Mouse (Mus musculus): ENCODE data around the gene Ric1. TPM values are rescaled to one million over a fixed set of nuclear protein-coding genes. Genes with fewer than 3 reads are reported as not detected.

Ric1 gene
- total and polyA plus RNA-seq, 3 experiments: 41.0 to 77.2 (median 54.2) TPM

GRCm38 (mm10) chr19:29498842-29499456 is 23.1 kb upstream of the Ric1 start:
- Histone ChIP-seq H3K27ac (ENCODE audit: control insufficient read depth, low read depth, low read length) (peak overlapping the region; percentile 78), H3K4me1 (ENCODE audit: control insufficient read depth in 1 of 2, insufficient read depth in 2 of 2, low read length in 2 of 2) (peaks cover 17 to 24% of the 10 kb centered on the region in 2 experiments), H3K79me2 (ENCODE audit: control insufficient read depth, insufficient read depth, low read length, poor library complexity) (no peaks in the 10 kb centered on the region), H3K9ac (ENCODE audit: control insufficient read depth, low read depth, low read length, poor library complexity, severe bottlenecking) (no peak overlapping the region), H3K36me3 (ENCODE audit: control insufficient read depth in 1 of 2, insufficient read depth in 2 of 2, low read length in 2 of 2) (peaks cover 0 to 27% of the 10 kb centered on the region in 2 experiments; a peak in 2 of 4 replicates), H3K27me3 (ENCODE audit: control insufficient read depth in 1 of 2, insufficient read depth in 2 of 2, low read length in 2 of 2) (no peaks in the 10 kb centered on the region), H3K9me3 (replicated peaks; ENCODE audit: insufficient read depth, low read length) (no peaks in the 10 kb centered on the region), H3K4me3 (ENCODE audit: control insufficient read depth in 1 of 2, insufficient read depth in 1 of 2, low read depth in 2 of 2, low read length in 2 of 2) (no peak overlapping the region)
- TF ChIP-seq GATA1 (IDR thresholded peaks at IDR 0.05; ENCODE audit: low read depth, low read length) (peak; percentile 72), MYC (IDR thresholded peaks at IDR 0.05; ENCODE audit: low read depth, low read length) (no peak)
- peak; percentile 68 for DNase-seq (ENCODE audit: low read depth, low spot score)

- Histone ChIP-seq H3K27ac (ENCODE audit: control insufficient read depth, low read depth, low read length) (no peak overlapping the region), H3K27me3 (ENCODE audit: control insufficient read depth in 1 of 2, insufficient read depth in 2 of 2, low read length in 2 of 2) (no peaks in the 10 kb centered on the region), H3K4me1 (ENCODE audit: control insufficient read depth in 1 of 2, insufficient read depth in 2 of 2, low read length in 2 of 2) (peaks cover 17 to 32% of the 10 kb centered on the region in 2 experiments), H3K36me3 (ENCODE audit: control insufficient read depth in 1 of 2, insufficient read depth in 2 of 2, low read length in 2 of 2) (peaks cover 0 to 36% of the 10 kb centered on the region in 2 experiments; a peak in 2 of 4 replicates), H3K79me2 (ENCODE audit: control insufficient read depth, insufficient read depth, low read length, poor library complexity) (no peaks in the 10 kb centered on the region), H3K9me3 (replicated peaks; ENCODE audit: insufficient read depth, low read length) (no peaks in the 10 kb centered on the region), H3K4me3 (ENCODE audit: control insufficient read depth in 1 of 2, insufficient read depth in 1 of 2, low read depth in 2 of 2, low read length in 2 of 2) (no peak overlapping the region), H3K9ac (ENCODE audit: control insufficient read depth, low read depth, low read length, poor library complexity, severe bottlenecking) (no peak overlapping the region)
- TF ChIP-seq NELFE (IDR thresholded peaks at IDR 0.05; ENCODE audit: low read depth, low read length) (no peak), ETS1 (IDR thresholded peaks at IDR 0.05; ENCODE audit: low read depth, low read length) (no peak), POLR2AphosphoS2 (IDR thresholded peaks at IDR 0.05; ENCODE audit: low read length) (no peak), USF1 (IDR thresholded peaks at IDR 0.05; ENCODE audit: low read depth, low read length) (no peak), POLR2AphosphoS5 (IDR thresholded peaks at IDR 0.05; ENCODE audit: borderline replicate concordance, low read depth, low read length) (no peak), MXI1 (IDR thresholded peaks at IDR 0.05; ENCODE audit: low read depth, low read length) (no peak), TCF12 (IDR thresholded peaks at IDR 0.05; ENCODE audit: low read depth, low read length) (no peak), MYB (IDR thresholded peaks at IDR 0.05; ENCODE audit: low read depth, low read length) (no peak), RCOR1 (IDR thresholded peaks at IDR 0.05; ENCODE audit: low read depth, low read length) (no peak), ZNF384 (IDR thresholded peaks at IDR 0.05; ENCODE audit: low read depth, low read length) (no peak), HCFC1 (IDR thresholded peaks at IDR 0.05; ENCODE audit: low read depth, low read length) (no peak), GABPA (IDR thresholded peaks at IDR 0.05; ENCODE audit: low read depth, low read length) (no peak), SMC3 (IDR thresholded peaks at IDR 0.05; ENCODE audit: low read depth, low read length) (no peak), MAZ (IDR thresholded peaks at IDR 0.05; ENCODE audit: low read depth, low read length) (no peak), POLR2A (IDR thresholded peaks at IDR 0.05; ENCODE audit: control insufficient read depth in 1 of 2, insufficient read depth in 1 of 2, low read depth in 1 of 2, low read length in 2 of 2, poor library complexity in 1 of 2) (no peak), MYC (IDR thresholded peaks at IDR 0.05; ENCODE audit: low read depth, low read length) (no peak), USF2 (IDR thresholded peaks at IDR 0.05; ENCODE audit: borderline replicate concordance in 1 of 2, insufficient read depth in 1 of 2, low read depth in 1 of 2, low read length in 2 of 2) (no peak), UBTF (IDR thresholded peaks at IDR 0.05; ENCODE audit: borderline replicate concordance, insufficient read depth, low read depth, low read length) (no peak), MEF2A (IDR thresholded peaks at IDR 0.05; ENCODE audit: extremely low read depth, insufficient replicate concordance, low read depth, low read length, poor library complexity, severe bottlenecking) (no peak)
- no peak for DNase-seq (ENCODE audit: low read depth, low spot score)
These were observed 21.7 kb upstream of the Ric1 start for GRCm38 (mm10) chr19:29500333-29500732.

Measured in MEL (cell line).